Mouse (Mus musculus) bone marrow macrophage, adult 2 months (primary cell): ENCODE measurements at regions not wholly inside any gene's neighbourhood (a gene's known extent, or its start where the extent isn't known, plus 50 kb on each side); places are given as distances from the start of the nearest gene placed in this dataset.

ENCODE experiments used
- H3K27ac ChIP-seq: 2 replicates; pipeline ENCODE4 v1.5.1; 2012; ENCODE audit warnings: low read depth, low read length; ENCODE audit not compliant: insufficient read depth
- H3K4me1 ChIP-seq: 2 replicates; pipeline ENCODE4 v1.6.1; 2012; ENCODE audit warnings: low read length; ENCODE audit not compliant: control insufficient read depth, insufficient read depth
- H3K4me3 ChIP-seq: 2 replicates; pipeline ENCODE4 v1.5.1; 2012; ENCODE audit warnings: mild to moderate bottlenecking, low read length, moderate library complexity; ENCODE audit not compliant: insufficient read depth
- CTCF ChIP-seq: IDR thresholded peaks from 2 replicates; pipeline ENCODE4 v1.5.1; 2012; ENCODE audit warnings: low read depth, mild to moderate bottlenecking, low read length, moderate library complexity
- POLR2A ChIP-seq: IDR thresholded peaks from 2 replicates; pipeline ENCODE4 v1.6.1; 2012; ENCODE audit warnings: mild to moderate bottlenecking, low read depth, low read length, borderline replicate concordance

DNA sequence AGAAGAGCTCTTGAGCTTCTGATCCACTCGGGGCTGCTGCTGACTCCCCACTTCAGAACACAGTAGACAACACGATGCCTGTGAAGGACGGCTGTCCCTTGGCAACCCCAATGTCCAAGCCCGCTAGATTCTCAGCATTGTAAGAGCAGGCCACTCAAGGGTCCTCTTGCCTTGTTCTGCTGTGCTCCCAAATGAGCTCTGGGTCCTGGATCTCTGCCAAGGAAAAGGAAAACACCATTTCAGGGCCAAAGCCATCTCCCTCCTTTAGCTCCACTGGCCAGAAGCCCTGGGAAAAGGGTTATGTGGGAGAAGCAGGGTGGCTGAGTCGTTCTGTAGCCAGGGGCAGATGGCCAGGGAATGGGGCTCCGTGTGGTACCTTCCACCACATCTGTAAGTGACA, 241.3 kb upstream of the Prok2 start:
- H3K4me1 ChIP-seq, result no peaks in the 10 kb centered on the region
- no peak overlapping the region for H3K27ac ChIP-seq
- no peak overlapping the region for H3K4me3 ChIP-seq
- TF ChIP-seq POLR2A (no peak), CTCF (no peak)

- Histone ChIP-seq H3K4me1 (no peaks in the 10 kb centered on the region), H3K27ac (no peak overlapping the region), H3K4me3 (no peak overlapping the region)
- TF ChIP-seq POLR2A (no peak), CTCF (no peak)
Measured at GRCm38 (mm10) chr6:99964540-99964939, 238.3 kb upstream of the Prok2 start.

GRCm38 (mm10) chr6:99964007-99964406, 237.8 kb upstream of the Prok2 start:
- H3K4me3 ChIP-seq, result no peak overlapping the region
- no peak overlapping the region for H3K27ac ChIP-seq
- H3K4me1 ChIP-seq, result no peaks in the 10 kb centered on the region
- TF ChIP-seq CTCF (no peak), POLR2A (no peak)

DNA sequence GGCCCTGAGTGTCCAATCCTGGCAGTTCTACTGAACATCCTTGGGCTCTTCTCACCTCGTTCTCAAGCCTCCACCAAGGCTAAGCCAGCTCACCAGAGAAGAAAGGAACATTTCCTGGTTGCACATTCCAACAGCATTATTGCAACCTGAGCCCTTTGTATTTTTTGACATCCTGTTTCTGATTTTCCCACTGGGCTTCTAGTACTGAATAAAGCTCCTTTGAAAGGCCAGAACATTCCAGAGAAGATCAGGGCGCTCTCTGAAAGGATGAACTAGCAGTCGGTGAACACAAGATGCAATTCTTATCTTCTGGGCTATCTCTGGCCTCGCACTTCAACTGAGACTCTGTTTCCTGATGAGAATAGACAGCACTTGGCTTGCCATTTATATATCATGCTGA, 233.2 kb upstream of the Prok2 start:
- TF ChIP-seq POLR2A, result no peak
- no peak for TF ChIP-seq CTCF
- H3K4me1 ChIP-seq, result no peaks in the 10 kb centered on the region
- H3K4me3 ChIP-seq, result no peak overlapping the region
- no peak overlapping the region for H3K27ac ChIP-seq

GRCm38 (mm10) chr6:99954832-99955830, 228.9 kb upstream of the Prok2 start:
- Histone ChIP-seq H3K4me1 (no peaks in the 10 kb centered on the region), H3K4me3 (no peak overlapping the region), H3K27ac (no peak overlapping the region)
- TF ChIP-seq CTCF (no peak), POLR2A (no peak)

- no peak overlapping the region for H3K27ac ChIP-seq
- TF ChIP-seq POLR2A, result no peak
- no peaks in the 10 kb centered on the region for H3K4me1 ChIP-seq
Measured at GRCm38 (mm10) chr6:99953980-99954776, 228.0 kb upstream of the Prok2 start.

GRCm38 (mm10) chr6:99950811-99951210, 224.6 kb upstream of the Prok2 start:
- Histone ChIP-seq H3K4me3 (no peak overlapping the region), H3K4me1 (no peaks in the 10 kb centered on the region), H3K27ac (no peak overlapping the region)
- no peak for TF ChIP-seq POLR2A
- TF ChIP-seq CTCF, result no peak

More at GRCm38 (mm10) chr6:99953980-99954776, 228.0 kb upstream of the Prok2 start:
- H3K4me3 ChIP-seq, result no peak overlapping the region

DNA sequence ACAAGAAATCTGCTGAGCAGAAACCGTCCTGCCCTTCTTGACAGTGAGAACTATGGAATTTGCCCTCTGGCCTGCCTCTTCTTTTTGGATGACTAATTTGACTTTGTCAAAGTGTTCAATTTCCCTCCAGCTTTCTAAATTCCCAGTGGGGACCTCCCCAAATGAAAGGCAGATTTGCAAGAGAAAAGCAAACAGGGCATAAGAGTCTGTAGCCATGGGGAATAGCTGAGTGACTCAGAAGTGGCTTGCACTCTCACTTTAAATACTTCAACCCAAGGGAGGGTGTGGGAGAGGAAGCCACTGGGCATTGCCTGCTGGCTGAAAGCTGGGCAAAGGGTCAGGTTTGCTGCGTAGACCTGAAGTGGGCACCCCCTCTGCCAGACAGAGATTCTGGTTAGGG, 220.7 kb upstream of the Prok2 start:
- TF ChIP-seq CTCF, result no peak
- TF ChIP-seq POLR2A, result no peak
- Histone ChIP-seq H3K4me1 (peaks cover 5% of the 10 kb centered on the region; the same call in 1 of the 2 replicates), H3K27ac (no peak overlapping the region), H3K4me3 (no peak overlapping the region)

DNA sequence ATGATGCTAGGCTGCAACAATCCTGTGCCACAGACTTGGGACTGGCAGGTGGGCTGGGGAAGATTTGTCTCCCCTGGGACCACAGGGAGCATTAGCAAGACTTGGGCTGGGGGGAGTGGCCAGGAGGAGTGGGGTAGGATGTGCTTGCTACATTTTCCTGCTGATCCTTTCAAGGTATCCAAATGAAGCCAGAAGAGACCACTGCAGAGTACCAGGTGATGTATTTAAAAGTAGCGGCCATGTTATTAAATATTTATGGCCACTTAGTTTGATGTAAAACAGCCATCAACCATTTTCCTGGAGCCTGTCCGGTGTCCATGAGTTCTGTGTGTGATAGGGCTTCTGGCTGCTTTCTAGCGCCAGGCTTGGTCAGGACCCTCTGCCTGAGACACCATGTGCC, 220.3 kb upstream of the Prok2 start:
- TF ChIP-seq POLR2A (no peak), CTCF (no peak)
- Histone ChIP-seq H3K4me3 (no peak overlapping the region), H3K27ac (no peak overlapping the region), H3K4me1 (peaks cover 5% of the 10 kb centered on the region; the same call in 1 of the 2 replicates)

GRCm38 (mm10) chr6:99945691-99946090, 219.5 kb upstream of the Prok2 start:
- TF ChIP-seq CTCF, result no peak
- no peak for TF ChIP-seq POLR2A
- H3K4me1 ChIP-seq, result peaks cover 5% of the 10 kb centered on the region; the same call in 1 of the 2 replicates
- H3K27ac ChIP-seq, result no peak overlapping the region
- no peak overlapping the region for H3K4me3 ChIP-seq
